Mouse (Mus musculus) Patski (cell line): Measurements from ENCODE around the gene Rbms3. TPM values are rescaled to one million over a fixed set of nuclear protein-coding genes. Genes with fewer than 3 reads are reported as not detected.

Experiments
- ATAC-seq: fragments of 100-300 bp; one replicate; pipeline ENCODE4 v1.8.0; 2021
- CTCF ChIA-PET: fragments of 350-600 bp; sonication (Branson Sonifier 250); formaldehyde crosslinking; loops from one replicate; lab custom pipeline; 2022; ENCODE audit warnings: inconsistent platforms; lab: Charles Lee
- POLR2A ChIA-PET: fragments of 350-600 bp; sonication (Branson Sonifier 250); formaldehyde crosslinking; loops from one replicate; lab custom pipeline; 2022; ENCODE audit warnings: antibody characterized with exemption, inconsistent platforms; lab: Charles Lee
- DNase-seq: peaks from one replicate; pipeline ENCODE4 v3.0.0-alpha.2; 2011; ENCODE audit warnings: low read depth, low spot score
- H3K27me3 ChIP-seq: fragments of 371-371 bp; one replicate; pipeline ENCODE4 v1.5.1; 2021
- CTCF ChIP-seq: fragments of 100-300 bp; IDR thresholded peaks from one replicate; pipeline ENCODE4 v1.5.1; 2021
- in situ Hi-C: fragments of 300-500 bp; cut with MboI; formaldehyde crosslinking; loops from 3 replicates; pipeline ENCODE4 v1.11.1; 2018; ENCODE audit warnings: low pct_unique_long_range_greater_than_20kb, mixed read lengths
- polyA plus RNA-seq: library from polyadenylated mRNA; unstranded; gene quantifications from one replicate; pipeline ENCODE4 v1.2.3, GENCODE M21; 2021

Gene Rbms3
- polyA plus RNA-seq, 1 experiment from 2014 or later, result 8.1 TPM

GRCm38 (mm10) chr9:116912493-116912847 is 717.2 kb downstream of the Rbms3 start:
- ChIA-PET POLR2A (no interaction called here), CTCF (no interaction called here)
- in situ Hi-C loops, result no loop called here
- H3K27me3 ChIP-seq, result no peaks in the 10 kb centered on the region
- DNase-seq, result no peak
- no peak for TF ChIP-seq CTCF
- no peak for ATAC-seq

- ChIA-PET POLR2A (no interaction called here), CTCF (interaction anchor here (1.3 kb wide), 1 partner anchor 213 kb away, joined by 3 read pairs; no protein-coding TSS in a partner anchor)
- no peak for ATAC-seq
- in situ Hi-C loops, result no loop called here
- no peaks in the 10 kb centered on the region for H3K27me3 ChIP-seq
- no peak for DNase-seq
- no peak for TF ChIP-seq CTCF
These were observed 717.8 kb downstream of the Rbms3 start for GRCm38 (mm10) chr9:116911781-116912492.

DNA sequence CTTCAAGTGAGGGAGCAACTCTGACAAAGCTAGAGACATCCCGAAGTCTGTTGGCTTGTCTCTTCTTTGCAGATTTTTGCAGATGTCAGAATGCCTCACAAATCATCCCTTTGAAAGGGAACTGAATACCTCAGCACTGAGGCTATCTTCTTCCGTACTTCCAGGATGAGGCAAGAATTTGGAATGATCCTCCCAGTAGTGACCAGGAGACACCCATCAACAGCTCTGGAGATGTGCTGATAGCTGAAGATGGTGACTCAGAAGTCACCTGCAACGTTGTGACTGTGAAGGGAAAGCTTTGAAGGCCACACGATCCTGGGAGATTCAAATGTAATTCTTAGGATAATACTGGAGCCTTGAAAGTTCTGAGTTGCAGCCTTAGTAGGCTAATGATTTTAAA is 720.2 kb downstream of the Rbms3 start:
- CTCF ChIA-PET, result no interaction called here
- no peaks in the 10 kb centered on the region for H3K27me3 ChIP-seq
- in situ Hi-C loops, result no loop called here
- no peak for ATAC-seq
- TF ChIP-seq CTCF, result no peak
- POLR2A ChIA-PET, result interaction anchor here (0.6 kb wide), 1 partner anchor 105 kb away, joined by 3 read pairs; no protein-coding TSS in a partner anchor
- DNase-seq, result no peak

DNA sequence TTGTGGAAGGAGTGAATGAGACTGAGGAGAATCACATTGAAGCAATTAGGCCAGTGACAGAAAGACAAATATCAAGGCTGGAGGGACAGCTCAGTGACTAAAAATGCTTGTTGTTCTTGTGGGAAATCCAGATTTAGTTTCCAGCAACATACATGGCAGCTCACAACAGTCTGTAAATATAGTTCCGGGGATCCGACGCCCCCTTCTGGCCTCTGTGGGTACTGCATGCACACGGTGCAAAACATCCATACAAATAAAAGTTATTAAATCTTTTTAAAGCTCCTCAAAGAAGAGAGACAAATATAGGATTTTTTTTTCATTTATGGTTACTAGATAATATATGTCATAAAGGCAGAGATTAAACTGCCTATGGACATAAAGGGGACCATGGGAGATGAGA is 722.8 kb downstream of the Rbms3 start:
- ChIA-PET POLR2A (no interaction called here), CTCF (interaction anchor here (1.1 to 1.4 kb wide), 4 partner anchors 39 to 133 kb away, joined by 3 read pairs; no protein-coding TSS in a partner anchor)
- no peaks in the 10 kb centered on the region for H3K27me3 ChIP-seq
- TF ChIP-seq CTCF, result peak; percentile 67
- in situ Hi-C loops, result no loop called here
- ATAC-seq (no peak), DNase-seq (no peak)

DNA sequence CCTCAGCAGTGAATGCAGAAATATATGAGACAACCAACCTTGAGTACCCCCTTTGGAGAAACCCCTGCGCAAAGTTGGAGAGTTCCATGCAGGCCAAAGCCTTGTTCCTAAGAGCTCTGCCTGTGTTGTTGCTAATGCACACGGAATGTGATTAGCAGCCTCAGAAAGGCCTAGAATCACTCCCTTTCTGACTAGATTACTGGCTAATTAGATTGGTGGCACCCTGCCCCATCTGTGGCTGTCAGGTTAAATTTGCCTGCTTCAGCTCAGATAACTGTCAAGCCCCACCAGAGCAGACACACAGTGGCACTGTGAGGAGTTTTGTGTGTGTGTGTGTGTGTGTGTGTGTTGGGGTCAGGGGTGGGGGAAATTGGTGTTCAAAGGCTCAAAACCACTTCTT is 724.1 kb downstream of the Rbms3 start:
- CTCF ChIA-PET, result no interaction called here
- in situ Hi-C loops, result no loop called here
- POLR2A ChIA-PET, result no interaction called here
- no peak for TF ChIP-seq CTCF
- no peak for DNase-seq
- H3K27me3 ChIP-seq, result no peaks in the 10 kb centered on the region
- ATAC-seq, result no peak

DNA sequence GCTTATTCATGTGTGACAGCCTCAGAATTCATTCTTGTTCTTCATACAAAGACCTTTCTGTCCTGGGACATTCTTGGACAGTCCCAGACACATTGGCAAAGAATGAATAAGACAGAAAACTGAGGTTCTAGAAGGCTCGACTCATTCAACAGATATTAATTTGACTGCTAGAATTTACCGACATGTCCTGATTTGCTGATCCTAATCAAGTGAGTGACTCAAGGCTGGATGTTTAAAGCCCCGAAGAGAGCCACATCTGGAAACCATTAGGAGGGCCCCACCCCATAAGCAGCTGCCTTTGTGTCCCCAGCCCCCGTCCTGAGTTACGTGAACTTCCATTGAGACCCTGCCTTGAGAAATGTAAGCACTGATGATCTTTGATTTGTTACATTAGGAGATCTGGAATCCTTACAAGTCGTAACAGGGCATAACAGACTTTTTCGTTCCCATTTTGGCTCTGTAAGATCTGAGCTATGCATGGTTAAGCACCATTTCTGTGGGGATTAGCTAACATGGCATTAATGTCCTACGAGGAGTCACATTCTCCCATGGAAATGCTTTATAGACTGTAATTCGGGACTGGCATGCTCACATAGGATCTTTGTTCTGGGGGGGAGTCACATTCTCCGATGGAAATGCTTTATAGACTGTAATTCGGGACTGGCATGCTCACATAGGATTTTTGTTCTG is 726.3 kb downstream of the Rbms3 start:
- in situ Hi-C loops, result no loop called here
- ChIA-PET POLR2A (interaction anchor here (0.6 kb wide), 1 partner anchor 116 kb away, joined by 3 read pairs; no protein-coding TSS in a partner anchor), CTCF (interaction anchor here (0.9 to 1.6 kb wide), 3 partner anchors 9 to 24 kb away, joined by 3 to 4 read pairs (median 3); no protein-coding TSS in a partner anchor)
- ATAC-seq (peak; percentile 57), DNase-seq (peak; percentile 68)
- TF ChIP-seq CTCF, result no peak
- no peaks in the 10 kb centered on the region for H3K27me3 ChIP-seq

GRCm38 (mm10) chr9:116899403-116899802 is 730.3 kb downstream of the Rbms3 start:
- ChIA-PET CTCF (interaction anchor here (0.5 kb wide), 1 partner anchor 23 kb away, joined by 3 read pairs; no protein-coding TSS in a partner anchor), POLR2A (no interaction called here)
- DNase-seq (no peak), ATAC-seq (no peak)
- no peak for TF ChIP-seq CTCF
- in situ Hi-C loops, result no loop called here
- no peaks in the 10 kb centered on the region for H3K27me3 ChIP-seq

- ATAC-seq, result no peak
- ChIA-PET CTCF (interaction anchor here (1.5 kb wide), 1 partner anchor 23 kb away, joined by 4 read pairs; no protein-coding TSS in a partner anchor), POLR2A (no interaction called here)
- no peak for TF ChIP-seq CTCF
- DNase-seq, result no peak
- in situ Hi-C loops, result no loop called here
- no peaks in the 10 kb centered on the region for H3K27me3 ChIP-seq
These were observed 742.6 kb downstream of the Rbms3 start for GRCm38 (mm10) chr9:116886973-116887680.

GRCm38 (mm10) chr9:116885617-116886016 is 744.1 kb downstream of the Rbms3 start:
- CTCF ChIA-PET, result no interaction called here
- in situ Hi-C loops, result no loop called here
- POLR2A ChIA-PET, result no interaction called here
- DNase-seq (no peak), ATAC-seq (no peak)
- no peak for TF ChIP-seq CTCF
- no peaks in the 10 kb centered on the region for H3K27me3 ChIP-seq

DNA sequence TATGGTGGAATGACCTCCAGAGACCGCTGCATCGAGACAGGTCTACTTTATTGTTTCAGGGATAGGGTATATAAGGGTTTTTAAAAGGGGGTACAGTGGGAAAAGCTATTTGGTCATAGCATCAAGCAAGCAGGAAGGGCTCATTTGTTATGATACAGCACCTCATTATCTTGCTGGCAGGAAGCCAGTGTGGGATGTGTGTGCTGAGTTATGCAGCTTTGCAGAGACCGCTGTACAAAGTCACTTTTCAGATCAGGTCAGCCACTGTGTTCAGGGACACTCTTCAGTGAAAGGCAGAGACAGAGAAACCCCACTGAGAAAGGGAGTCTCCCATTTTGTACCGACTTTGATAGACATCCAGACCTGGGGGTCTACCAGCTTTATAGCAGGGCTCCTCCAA is 749.2 kb downstream of the Rbms3 start:
- ATAC-seq (no peak), DNase-seq (no peak)
- ChIA-PET CTCF (interaction anchor here (1.0 kb wide), 1 partner anchor 9 kb away, joined by 3 read pairs; no protein-coding TSS in a partner anchor), POLR2A (no interaction called here)
- TF ChIP-seq CTCF, result no peak
- in situ Hi-C loops, result no loop called here
- no peaks in the 10 kb centered on the region for H3K27me3 ChIP-seq
